Mouse (Mus musculus): ENCODE results near the gene Duoxa2. TPM values are rescaled to one million over a fixed set of nuclear protein-coding genes. Genes with fewer than 3 reads are reported as not detected.

Duoxa2 gene
- polyA plus RNA-seq (2012) = not detected in 2 replicates

GRCm38 (mm10) chr2:122298596-122299490 lies at the start of gene Duoxa2:
Gene Duoxa2, plus strand, starts transcription at chr2:122298900.

GRCm38 (mm10) chr2:122298096-122298499 lies 602 bp upstream of the Duoxa2 start, which contains the start of gene Duox2:
Gene Duox2, minus strand, starts transcription at chr2:122298449.

GRCm38 (mm10) chr2:122313536-122313935 lies 14.8 kb downstream of the Duoxa2 start, which contains the start of gene Duoxa1:
Gene Duoxa1, minus strand, starts transcription at chr2:122313730.

GRCm38 (mm10) chr2:122315372-122315771 lies 16.7 kb downstream of the Duoxa2 start, which contains the start of gene Duox1:
Gene Duox1, plus strand, starts transcription at chr2:122315672.

Other genes starting within 250 kb of the Duoxa2 start
- gene Spg11, start 180.5 kb upstream of the Duoxa2 start, polyA plus RNA-seq (2012) = 1.4 and 2.0 TPM in 2 replicates
- gene B2m, start 151.2 kb upstream of the Duoxa2 start, polyA plus RNA-seq (2012) = 204 and 229 TPM in 2 replicates
- 0.04 TPM in 1 of 2 replicates, not detected in the other for gene Trim69, start 138.2 kb upstream of the Duoxa2 start, polyA plus RNA-seq (2012)
- 0.06 TPM in 1 of 2 replicates, not detected in the other for gene Patl2, start 112.7 kb upstream of the Duoxa2 start, polyA plus RNA-seq (2012)
- 0.04 TPM in 1 of 2 replicates, not detected in the other for gene Terb2, start 112.6 kb upstream of the Duoxa2 start, polyA plus RNA-seq (2012)
- gene Sord, start 64.2 kb upstream of the Duoxa2 start, polyA plus RNA-seq (2012) = 42.9 and 46.2 TPM in 2 replicates
- not detected in 2 replicates for gene Duox2, start 451 bp upstream of the Duoxa2 start, polyA plus RNA-seq (2012)
- not detected in 2 replicates for gene Duoxa1, start 14.8 kb downstream of the Duoxa2 start, polyA plus RNA-seq (2012)
- not detected in 2 replicates for gene Duox1, start 16.8 kb downstream of the Duoxa2 start, polyA plus RNA-seq (2012)
- gene Shf, start 70.3 kb downstream of the Duoxa2 start, polyA plus RNA-seq (2012) = 21.4 and 22.9 TPM in 2 replicates
- gene Slc28a2, start 127.6 kb downstream of the Duoxa2 start, polyA plus RNA-seq (2012) = 2.9 and 3.7 TPM in 2 replicates
- 0.11 and 0.22 TPM in 2 replicates for gene Gm14085, start 186.0 kb downstream of the Duoxa2 start, polyA plus RNA-seq (2012)